Mouse (Mus musculus) forebrain, postnatal 0 days (tissue): Measurements from ENCODE around the gene Rnft2. TPM values are rescaled to one million over a fixed set of nuclear protein-coding genes. Genes with fewer than 3 reads are reported as not detected.
A peak's percentile ranks its signal among the peaks of the same experiment; 100 is the strongest.

ENCODE experiments used
- ATAC-seq: fragments of 200-750 bp; cut with Nextera tagmentation; 2 replicates; pipeline ENCODE4 v1.8.0; 2017; ENCODE audit warnings: mild to moderate bottlenecking, moderate library complexity
- DNase-seq: peaks from one replicate; pipeline ENCODE4 v3.0.0-alpha.2; 2015
- H3K27ac ChIP-seq: fragments of 300-500 bp; sonication (generic); 2 replicates; pipeline ENCODE4 v1.5.1; 2014; ENCODE audit warnings: low read depth, mild to moderate bottlenecking, antibody characterized with exemption, low read length, moderate library complexity, mixed read lengths
- H3K27me3 ChIP-seq: fragments of 300-500 bp; sonication (generic); 2 replicates; pipeline ENCODE4 v1.6.1; 2014; ENCODE audit warnings: mild to moderate bottlenecking, low read length, mixed read lengths; ENCODE audit not compliant: insufficient read depth
- H3K36me3 ChIP-seq: fragments of 300-500 bp; sonication (generic); 2 replicates; pipeline ENCODE4 v1.6.1; 2014; ENCODE audit warnings: mild to moderate bottlenecking, moderate library complexity; ENCODE audit not compliant: insufficient read depth
- H3K4me1 ChIP-seq: fragments of 300-500 bp; sonication (generic); 2 replicates; pipeline ENCODE4 v1.6.1; 2014; ENCODE audit warnings: antibody characterized with exemption; ENCODE audit not compliant: insufficient read depth
- H3K4me2 ChIP-seq: fragments of 300-500 bp; sonication (generic); 2 replicates; pipeline ENCODE4 v1.6.1; 2014; ENCODE audit warnings: low read depth, mild to moderate bottlenecking, moderate library complexity
- H3K4me3 ChIP-seq: fragments of 300-500 bp; sonication (generic); 2 replicates; pipeline ENCODE4 v1.5.1; 2014; ENCODE audit warnings: low read depth, low read length, mixed read lengths
- H3K9ac ChIP-seq: fragments of 300-500 bp; sonication (generic); 2 replicates; pipeline ENCODE4 v1.6.1; 2014; ENCODE audit warnings: mild to moderate bottlenecking
- H3K9me3 ChIP-seq: fragments of 300-500 bp; sonication (generic); 2 replicates; pipeline ENCODE4 v1.6.1; 2016; ENCODE audit warnings: low read length
- CTCF ChIP-seq: sonication (generic); IDR thresholded peaks from 2 replicates; pipeline ENCODE4 v1.5.1; 2016; ENCODE audit warnings: antibody characterized with exemption, control low read depth, low read depth
- WGBS: fragments of 180-500 bp; shearing (Covaris S2); extraction: QIAGEN DNeasy Blood & Tissue Kit; methylation state at CpG from one replicate; pipeline ENCODE4 v1.1.7; 2014; 5-methylcytosine and 5-hydroxymethylcytosine counted together
- polyA plus RNA-seq: library from polyadenylated mRNA; unstranded; fragments of >200 nt; fragmentation: Nextera tagmentation; extraction: Ambion mirVana; gene quantifications from 2 replicates; pipeline ENCODE4 v1.2.1, GENCODE M21; 2015
- total RNA-seq: library from RNA; depleted of rRNA; stranded (reverse); fragments of >200 nt; gene quantifications from 2 replicates; pipeline ENCODE4 v1.2.3, GENCODE M21; 2014

Gene Rnft2
- total and polyA plus RNA-seq, 2 experiments from 2014 or later, result 12.4 to 87.8 TPM

GRCm38 (mm10) chr5:118149711-118150110 is 95.2 kb downstream of the Rnft2 start:
- WGBS, result 82% methylated on average over 3 of the region's 3 CpGs
- Histone ChIP-seq H3K27ac (no peak overlapping the region), H3K4me1 (peaks cover 17% of the 10 kb centered on the region; the same call in 1 of the 2 replicates), H3K9ac (no peak overlapping the region), H3K36me3 (no peaks in the 10 kb centered on the region), H3K9me3 (no peaks in the 10 kb centered on the region), H3K27me3 (no peaks in the 10 kb centered on the region), H3K4me3 (no peak overlapping the region), H3K4me2 (no peak overlapping the region)
- ATAC-seq, result no peak
- DNase-seq, result no peak
- no peak for TF ChIP-seq CTCF

GRCm38 (mm10) chr5:118147264-118147663 is 97.7 kb downstream of the Rnft2 start:
- no peak for TF ChIP-seq CTCF
- H3K9me3 ChIP-seq, result no peaks in the 10 kb centered on the region
- H3K4me3 ChIP-seq, result no peak overlapping the region
- no peak overlapping the region for H3K27ac ChIP-seq
- H3K4me2 ChIP-seq, result no peak overlapping the region
- peaks cover 13% of the 10 kb centered on the region; the same call in 1 of the 2 replicates for H3K4me1 ChIP-seq
- H3K27me3 ChIP-seq, result no peaks in the 10 kb centered on the region
- H3K36me3 ChIP-seq, result peaks cover 4% of the 10 kb centered on the region
- DNase-seq, result no peak
- no peak for ATAC-seq
- 81% methylated on average over 10 of the region's 10 CpGs for WGBS
- no peak overlapping the region for H3K9ac ChIP-seq

- TF ChIP-seq CTCF, result no peak
- no peak overlapping the region for H3K4me3 ChIP-seq
- 0 out of 2 replicates have a peak, but pooled peaks have one; percentile 25 for ATAC-seq
- no peaks in the 10 kb centered on the region for H3K27me3 ChIP-seq
- H3K4me1 ChIP-seq, result peaks cover 13% of the 10 kb centered on the region; the same call in 1 of the 2 replicates
- peaks cover 15% of the 10 kb centered on the region for H3K36me3 ChIP-seq
- no peaks in the 10 kb centered on the region for H3K9me3 ChIP-seq
- no peak for DNase-seq
- WGBS, result 45% methylated on average over 15 of the region's 15 CpGs
- H3K9ac ChIP-seq, result no peak overlapping the region
- peak overlapping the region; percentile 66 for H3K27ac ChIP-seq
- no peak overlapping the region for H3K4me2 ChIP-seq
These were observed 98.8 kb downstream of the Rnft2 start for GRCm38 (mm10) chr5:118145999-118146679.

- TF ChIP-seq CTCF, result no peak
- 75% methylated on average over 3 of the region's 3 CpGs for WGBS
- no peak for ATAC-seq
- DNase-seq, result no peak
- Histone ChIP-seq H3K4me3 (no peak overlapping the region), H3K27me3 (no peaks in the 10 kb centered on the region), H3K4me2 (no peak overlapping the region), H3K27ac (peak overlapping the region; percentile 66; the same call in 1 of the 2 replicates), H3K9me3 (no peaks in the 10 kb centered on the region), H3K36me3 (peaks cover 22% of the 10 kb centered on the region), H3K9ac (no peak overlapping the region), H3K4me1 (peaks cover 13% of the 10 kb centered on the region; the same call in 1 of the 2 replicates)
These were observed 99.5 kb downstream of the Rnft2 start for GRCm38 (mm10) chr5:118145458-118145857.

GRCm38 (mm10) chr5:118144770-118145169 is 100.1 kb downstream of the Rnft2 start:
- Histone ChIP-seq H3K4me1 (peaks cover 13% of the 10 kb centered on the region; the same call in 1 of the 2 replicates), H3K9me3 (no peaks in the 10 kb centered on the region), H3K27ac (no peak overlapping the region), H3K36me3 (peaks cover 25% of the 10 kb centered on the region), H3K9ac (no peak overlapping the region), H3K4me2 (no peak overlapping the region), H3K27me3 (no peaks in the 10 kb centered on the region), H3K4me3 (no peak overlapping the region)
- ATAC-seq (no peak), DNase-seq (no peak)
- no peak for TF ChIP-seq CTCF
- 80% methylated on average over 6 of the region's 6 CpGs for WGBS

GRCm38 (mm10) chr5:118144327-118144726 is 100.6 kb downstream of the Rnft2 start:
- no peaks in the 10 kb centered on the region for H3K27me3 ChIP-seq
- no peak for TF ChIP-seq CTCF
- H3K36me3 ChIP-seq, result peaks cover 30% of the 10 kb centered on the region
- H3K9me3 ChIP-seq, result no peaks in the 10 kb centered on the region
- ATAC-seq (no peak), DNase-seq (no peak)
- H3K27ac ChIP-seq, result no peak overlapping the region
- H3K4me2 ChIP-seq, result no peak overlapping the region
- peaks cover 13% of the 10 kb centered on the region; the same call in 1 of the 2 replicates for H3K4me1 ChIP-seq
- no peak overlapping the region for H3K9ac ChIP-seq
- H3K4me3 ChIP-seq, result no peak overlapping the region
- WGBS, result 84% methylated on average over 4 of the region's 4 CpGs

GRCm38 (mm10) chr5:118143211-118144026 is 101.5 kb downstream of the Rnft2 start:
- no peaks in the 10 kb centered on the region for H3K9me3 ChIP-seq
- ATAC-seq (no peak), DNase-seq (no peak)
- no peak for TF ChIP-seq CTCF
- H3K4me3 ChIP-seq, result no peak overlapping the region
- H3K9ac ChIP-seq, result no peak overlapping the region
- H3K27me3 ChIP-seq, result no peaks in the 10 kb centered on the region
- H3K27ac ChIP-seq, result no peak overlapping the region
- H3K4me2 ChIP-seq, result no peak overlapping the region
- peaks cover 13% of the 10 kb centered on the region; the same call in 1 of the 2 replicates for H3K4me1 ChIP-seq
- 74% methylated on average over 12 of the region's 12 CpGs for WGBS
- H3K36me3 ChIP-seq, result peaks cover 31% of the 10 kb centered on the region
